Mouse (Mus musculus) CD4-positive, CD25-positive, alpha-beta regulatory T cell, adult 4 months (primary cell): ENCODE data around the gene Tctex1d1. TPM values are rescaled to one million over a fixed set of nuclear protein-coding genes. Genes with fewer than 3 reads are reported as not detected.

Experiments used
- polyA plus RNA-seq, 2 experiments: library from polyadenylated mRNA; unstranded; fragments of 100-300 nt; shearing (Covaris generic); gene quantifications; one replicate each; pipeline ENCODE4 v1.2.1; 2017

The Tctex1d1 gene
- polyA plus RNA-seq, 2 experiments from 2014 or later: not detected

Other genes starting within 250 kb of the Tctex1d1 start
- gene Sgip1, start 237.3 kb upstream of the Tctex1d1 start, polyA plus RNA-seq: 1 to 10 TPM; 1.7 to 2.8 TPM
- gene Insl5, start 48.2 kb downstream of the Tctex1d1 start, polyA plus RNA-seq: not detected
- gene Mier1, start 135.8 kb downstream of the Tctex1d1 start, polyA plus RNA-seq: 10 to 100 TPM; 77.0 to 89.9 TPM
- 1 to 10 TPM; 3.2 to 3.4 TPM for gene Wdr78, start 135.9 kb downstream of the Tctex1d1 start, polyA plus RNA-seq
- gene Slc35d1, start 236.6 kb downstream of the Tctex1d1 start, polyA plus RNA-seq: 10 to 100 TPM; 45.3 to 48.8 TPM